Mouse (Mus musculus): ENCODE measurements at regions not wholly inside any gene's neighbourhood (a gene's known extent, or its start where the extent isn't known, plus 50 kb on each side); places are given as distances from the start of the nearest gene placed in this dataset.

DNA sequence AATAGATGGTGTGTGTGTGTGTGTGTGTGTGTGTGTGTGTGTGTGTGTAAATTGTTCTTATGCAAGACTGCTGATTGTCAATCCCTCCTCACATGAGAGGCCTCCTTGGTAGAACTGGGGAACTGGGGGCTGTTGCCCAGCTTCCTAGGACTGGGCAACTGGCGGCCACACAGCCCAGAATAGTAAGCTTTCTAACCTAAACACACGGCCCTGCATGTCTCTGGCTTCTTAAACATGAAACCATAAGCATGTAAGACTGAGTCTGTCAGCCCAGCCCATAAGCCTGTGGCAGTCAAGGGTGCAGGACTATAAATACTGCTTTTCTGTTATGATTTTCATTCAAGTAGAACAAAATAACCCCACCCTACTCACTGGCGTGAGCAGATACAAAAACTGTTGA, 60.7 kb downstream of the Ifng start:
- DNase-seq = no peak

DNA sequence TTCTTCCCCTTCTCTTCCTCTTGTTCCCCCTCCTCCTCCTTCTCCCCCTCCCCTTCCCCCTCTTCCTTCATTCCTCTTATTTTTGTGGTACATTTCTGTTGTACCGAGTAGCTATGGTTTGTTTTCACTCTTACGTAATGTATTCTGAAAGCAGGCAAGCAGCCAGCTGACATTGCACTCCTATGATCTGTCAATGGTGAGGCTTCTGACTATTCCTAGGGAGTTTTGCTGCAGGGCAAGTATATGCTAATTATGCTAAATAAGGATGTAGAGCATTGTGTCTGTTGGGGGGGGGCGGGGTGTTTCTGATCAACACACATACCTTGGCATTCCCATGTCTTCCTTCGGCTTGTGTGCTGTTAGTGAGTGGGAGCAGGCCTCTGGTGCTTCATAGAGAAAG, 64.0 kb downstream of the Ifng start:
- no peak for DNase-seq

GRCm38 (mm10) chr10:118506154-118506553, 65.3 kb downstream of the Ifng start:
- no peak for DNase-seq

- peak; percentile 2 for DNase-seq
Observed at GRCm38 (mm10) chr10:118507630-118508029, 66.8 kb downstream of the Ifng start.

GRCm38 (mm10) chr10:118516839-118517238, 76.0 kb downstream of the Ifng start:
- DNase-seq = no peak

- no peak for DNase-seq
Observed at GRCm38 (mm10) chr10:118517995-118518394, 77.1 kb downstream of the Ifng start.

- no peak for DNase-seq
Observed at GRCm38 (mm10) chr10:118545966-118546365, 105.1 kb downstream of the Ifng start.

GRCm38 (mm10) chr10:118550201-118550600, 109.4 kb downstream of the Ifng start:
- DNase-seq = no peak

DNA sequence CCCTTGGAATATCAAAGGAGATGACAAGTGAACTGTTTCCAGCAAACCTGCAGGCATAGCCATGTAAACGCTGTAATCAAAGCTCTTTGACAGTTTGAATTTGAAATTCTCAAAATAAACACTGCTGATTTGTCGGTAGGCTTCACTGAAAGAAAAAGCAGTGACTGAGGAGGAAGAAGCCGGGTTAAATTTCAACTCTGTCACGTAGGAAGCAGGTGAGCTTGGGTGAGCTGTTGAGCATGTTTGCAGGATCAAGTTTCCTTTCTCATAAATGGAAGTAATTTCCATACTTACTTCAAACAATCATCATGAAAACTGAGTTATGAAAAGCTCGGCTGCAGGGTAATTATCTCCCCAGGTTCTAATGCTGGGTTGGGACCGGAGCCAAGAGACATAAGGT, 118.0 kb downstream of the Ifng start:
- no peak for DNase-seq

DNA sequence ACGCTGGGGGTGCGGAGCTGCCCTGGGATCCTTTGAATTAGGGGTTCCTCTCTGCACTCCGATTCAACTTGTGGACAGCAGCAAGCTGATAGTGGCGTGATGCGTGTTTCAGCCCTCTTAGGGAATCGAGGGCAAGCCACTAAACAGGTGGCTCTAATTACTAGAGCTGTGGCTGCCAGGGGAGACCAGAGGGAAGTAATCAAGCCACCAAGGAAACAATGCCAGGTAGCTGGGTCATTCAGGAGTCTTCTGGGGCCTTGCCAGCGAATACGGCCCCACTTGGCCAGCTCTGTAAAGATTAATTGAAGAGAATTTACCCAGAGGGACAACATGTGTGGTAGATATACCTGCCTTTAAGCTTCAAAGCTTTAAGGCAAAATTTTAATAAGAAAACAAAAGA, 123.2 kb downstream of the Ifng start:
- DNase-seq = peak; percentile 38

- no peak for DNase-seq
Observed at GRCm38 (mm10) chr10:118564528-118565268, 123.9 kb downstream of the Ifng start.

DNA sequence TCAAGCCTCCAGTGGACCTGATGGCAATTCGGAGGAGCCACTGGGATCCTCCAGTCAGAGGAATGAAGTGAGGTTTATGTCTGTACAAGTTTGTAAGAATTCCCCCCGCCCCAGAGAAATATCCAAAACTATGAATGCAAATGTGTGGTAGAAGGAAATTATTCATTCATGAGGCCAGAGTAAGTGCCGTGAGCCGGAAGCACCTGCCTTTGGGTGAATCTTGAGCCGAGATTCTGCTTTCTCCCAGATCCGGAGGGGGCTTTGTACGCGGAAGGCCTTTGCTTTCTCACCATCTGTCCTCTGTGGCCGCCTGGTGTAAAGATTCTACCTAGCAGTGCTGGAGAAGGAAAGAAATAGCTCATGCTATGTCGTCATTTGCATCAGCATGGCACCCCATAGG, 127.8 kb downstream of the Ifng start:
- no peak for DNase-seq

GRCm38 (mm10) chr10:118569424-118569823, 128.6 kb downstream of the Ifng start:
- no peak for DNase-seq

DNA sequence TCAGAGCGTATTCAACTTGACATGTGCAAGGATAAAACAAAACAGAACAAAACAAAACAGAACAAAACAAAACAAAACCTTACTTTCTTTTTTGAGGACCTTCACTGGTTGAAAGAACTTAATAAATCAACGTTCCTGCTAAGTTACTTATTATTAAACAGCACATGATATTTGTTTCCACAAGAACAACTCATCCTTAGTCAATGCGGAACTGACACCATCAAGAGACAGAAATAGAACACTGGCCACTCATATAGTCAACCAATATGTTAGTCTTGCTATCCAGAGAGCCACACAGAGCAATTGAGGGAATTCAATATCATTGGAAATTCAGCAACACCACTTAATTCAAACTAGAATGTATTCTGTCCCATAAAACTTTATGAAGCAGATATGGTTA, 132.4 kb downstream of the Ifng start:
- no peak for DNase-seq

- DNase-seq = no peak
Observed at GRCm38 (mm10) chr10:118575570-118575969, 134.7 kb downstream of the Ifng start.

DNA sequence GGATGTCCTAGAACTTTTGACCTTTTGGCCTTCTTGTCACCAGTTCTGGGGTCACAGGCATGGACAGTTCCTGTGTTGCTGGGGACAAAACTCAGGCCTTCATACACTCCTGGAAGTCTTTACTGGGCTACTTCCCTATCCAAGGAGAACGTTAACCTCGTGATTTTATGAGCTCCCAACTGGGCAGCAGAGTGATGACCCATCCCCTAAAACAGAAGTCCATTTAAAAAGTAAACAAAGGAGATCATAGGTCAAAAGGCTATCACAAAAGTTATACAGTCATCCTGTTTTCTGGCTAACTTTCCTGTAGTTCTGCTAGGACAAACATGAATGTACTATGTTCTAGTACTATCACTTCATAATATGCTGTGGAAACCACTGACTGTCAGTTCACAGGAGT, 140.5 kb downstream of the Ifng start:
- no peak for DNase-seq

- DNase-seq = no peak
Observed at GRCm38 (mm10) chr10:118585821-118586220, 145.0 kb downstream of the Ifng start.

DNA sequence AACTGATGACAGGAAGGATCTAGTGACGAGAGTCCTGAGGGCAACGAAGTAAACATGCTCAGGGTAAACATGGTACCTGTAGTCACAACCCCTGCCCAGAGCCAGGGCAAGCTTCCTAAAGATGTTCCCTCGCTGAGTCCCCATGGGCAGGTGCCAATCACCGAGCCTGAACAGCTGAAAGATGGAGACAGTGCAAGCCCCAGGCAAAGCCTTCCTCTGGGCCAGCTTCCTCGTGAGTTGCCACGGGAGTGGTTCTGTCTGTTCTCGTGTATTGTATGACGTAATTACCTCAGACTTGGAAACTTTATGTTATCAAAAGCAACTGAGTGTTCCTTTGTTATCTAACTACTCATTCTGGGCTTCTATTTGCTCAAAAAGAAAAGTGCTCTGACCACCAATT, 147.4 kb downstream of the Ifng start:
- DNase-seq = no peak

GRCm38 (mm10) chr10:118592648-118593368, 152.0 kb downstream of the Ifng start:
- DNase-seq = peak; percentile 54

- no peak for DNase-seq
Observed at GRCm38 (mm10) chr10:118596206-118596605, 155.4 kb downstream of the Ifng start.

DNA sequence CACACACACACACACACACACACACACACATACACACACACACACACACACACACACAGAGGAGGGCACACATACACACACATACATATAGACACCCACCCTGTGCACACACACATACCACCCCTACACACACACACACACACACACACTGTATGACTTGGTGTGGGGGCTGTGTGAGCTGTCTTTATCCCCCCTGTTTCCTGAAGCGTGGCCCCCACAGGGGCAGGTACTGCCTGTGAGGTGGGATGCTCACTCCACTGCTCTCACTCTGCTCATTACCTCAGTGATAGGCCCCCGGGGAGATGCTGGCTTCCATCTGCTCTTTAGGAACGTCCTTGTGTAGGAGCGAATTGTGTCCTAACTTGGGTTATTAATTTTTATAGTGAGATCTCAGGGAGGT, 157.7 kb downstream of the Ifng start:
- no peak for DNase-seq

DNA sequence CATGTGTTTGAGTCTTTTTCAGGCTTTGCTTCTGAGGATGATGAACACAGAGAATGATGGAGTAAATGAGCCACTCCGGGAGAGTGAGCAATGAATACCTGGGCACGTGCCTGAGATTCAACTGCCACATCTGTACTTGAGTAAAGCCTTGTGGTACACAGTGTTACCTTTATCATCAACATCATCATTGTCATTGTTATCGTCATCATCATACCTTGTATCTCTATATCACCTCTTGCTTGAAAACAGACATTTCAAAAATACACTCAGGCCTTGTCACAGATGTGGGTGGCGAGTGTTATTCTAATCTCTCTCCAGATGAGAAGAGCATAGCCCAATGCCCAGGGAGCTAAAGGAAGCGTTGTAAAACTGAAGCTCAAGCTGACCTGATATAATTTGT, 158.4 kb downstream of the Ifng start:
- DNase-seq = no peak

DNA sequence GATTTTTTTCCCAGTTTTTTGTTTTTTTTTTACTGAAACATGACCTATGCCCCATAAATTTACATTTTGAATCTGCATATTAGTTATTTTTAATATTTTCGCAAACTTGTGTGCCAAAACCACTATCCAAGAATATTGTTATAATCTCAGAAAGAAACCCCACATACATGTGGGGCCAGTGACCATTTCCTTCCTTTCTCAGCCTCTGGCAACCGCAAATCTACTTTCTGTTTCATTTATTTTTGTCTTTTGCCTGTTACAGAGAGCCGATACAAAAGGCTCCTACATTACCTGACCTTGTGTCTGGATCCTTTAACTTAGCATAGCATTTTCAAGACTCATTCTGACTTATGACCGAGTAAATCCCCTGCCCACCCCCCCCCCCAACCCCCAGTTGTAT, 158.8 kb downstream of the Ifng start:
- no peak for DNase-seq

GRCm38 (mm10) chr10:118602922-118603321, 162.1 kb downstream of the Ifng start:
- no peak for DNase-seq

Data from cerebellum, adult 9-11 months (tissue).